Mouse (Mus musculus) thymus, adult 2 months (tissue): ENCODE data around the gene Smtn.

Experiments
- CTCF ChIP-seq: fragments of 200-500 bp; IDR thresholded peaks from 2 replicates; pipeline ENCODE4 v1.5.1; 2012; ENCODE audit warnings: mild to moderate bottlenecking, control low read depth, low read length, moderate library complexity, borderline replicate concordance; ENCODE audit not compliant: control insufficient read depth, poor library complexity, insufficient read depth; ENCODE audit errors: extremely low read depth
- POLR2A ChIP-seq: fragments of 200-500 bp; IDR thresholded peaks from 2 replicates; pipeline ENCODE4 v1.6.1; 2012; ENCODE audit warnings: mild to moderate bottlenecking, low read length, control low read depth, moderate library complexity; ENCODE audit not compliant: control insufficient read depth, poor library complexity, insufficient read depth; ENCODE audit errors: extremely low read depth

GRCm38 (mm10) chr11:3515216-3515615, 25.2 kb downstream of the Smtn start:
- TF ChIP-seq CTCF: no peak
- no peak for TF ChIP-seq POLR2A
